Mouse (Mus musculus): ENCODE measurements around the gene Kyat1.
A peak's percentile ranks its signal among the peaks of the same experiment; 100 is the strongest.
"Not testable (repeated sequence)": the region's sequence is repeated elsewhere in the genome, so short reads cannot be mapped to it uniquely, and the experiment has no call there.

Gene Kyat1

DNA sequence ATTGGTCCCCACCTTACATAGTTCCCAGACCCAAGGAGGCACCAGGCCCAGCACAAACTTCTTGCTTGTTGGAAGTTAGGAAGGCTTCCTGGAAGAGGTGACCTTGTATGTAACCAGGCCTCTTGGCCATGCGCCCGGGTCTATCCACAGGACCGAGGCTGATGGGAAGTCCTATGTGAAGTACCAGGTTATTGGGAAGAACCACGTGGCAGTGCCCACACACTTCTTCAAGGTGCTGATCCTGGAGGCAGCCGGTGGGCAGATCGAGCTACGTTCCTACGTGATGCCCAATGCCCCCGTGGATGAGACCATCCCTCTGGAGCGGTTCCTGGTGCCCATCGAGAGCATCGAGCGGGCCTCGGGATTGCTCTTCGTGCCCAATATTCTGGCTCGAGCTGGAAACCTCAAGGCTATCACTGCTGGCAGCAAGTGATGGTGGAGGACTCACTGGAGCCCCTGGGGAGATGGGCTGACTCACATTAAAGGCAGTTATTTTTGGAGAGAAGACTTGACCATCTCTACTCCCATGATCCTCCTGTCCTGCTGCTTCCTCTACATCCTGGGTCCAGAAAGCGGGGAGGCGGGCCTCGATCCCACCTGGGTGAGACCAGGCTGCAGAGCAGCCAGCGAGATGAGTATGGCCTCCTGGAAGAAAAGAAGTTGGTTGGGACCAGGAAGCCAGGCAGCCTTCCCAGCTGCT lies 32.0 kb downstream of the Kyat1 start:
- DNase-seq (ENCODE audit: low read depth, low spot score): no peak

GRCm38 (mm10) chr2:30171997-30172382 lies 33.7 kb downstream of the Kyat1 start:
- no peak for DNase-seq (ENCODE audit: low read depth, low spot score)

DNA sequence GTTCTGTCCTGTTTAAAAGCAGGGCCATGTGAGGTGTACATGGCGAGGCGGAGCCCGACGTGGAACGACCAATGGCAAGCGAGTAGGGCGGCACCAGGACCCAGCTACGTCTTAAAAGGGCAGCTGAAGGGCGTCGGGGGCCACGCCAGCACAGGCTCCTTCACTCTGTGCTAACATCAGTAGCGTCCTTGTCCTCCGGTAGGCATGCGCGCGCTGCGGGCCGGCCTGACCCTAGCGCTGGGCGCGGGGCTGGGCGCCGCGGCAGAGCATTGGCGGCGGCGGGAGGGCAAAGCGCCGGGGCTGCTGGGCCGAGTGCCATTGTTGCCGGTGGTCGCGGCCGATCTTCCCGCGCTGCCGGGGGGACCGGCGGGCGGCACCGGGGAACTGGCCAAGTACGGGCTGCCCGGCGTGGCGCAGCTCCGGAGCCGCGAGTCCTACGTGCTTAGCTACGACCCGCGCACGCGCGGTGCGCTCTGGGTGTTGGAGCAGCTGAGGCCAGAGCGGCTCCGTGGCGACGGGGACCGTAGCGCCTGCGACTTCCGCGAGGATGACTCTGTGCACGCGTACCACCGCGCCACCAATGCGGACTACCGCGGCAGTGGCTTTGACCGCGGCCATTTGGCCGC lies 34.2 kb downstream of the Kyat1 start, which contains the start of gene Endog:
Gene Endog (plus strand): TSS at position 123 of the 626 bp plus-strand sequence.
- peak; percentile 95 for DNase-seq (ENCODE audit: low read depth, low spot score)

DNA sequence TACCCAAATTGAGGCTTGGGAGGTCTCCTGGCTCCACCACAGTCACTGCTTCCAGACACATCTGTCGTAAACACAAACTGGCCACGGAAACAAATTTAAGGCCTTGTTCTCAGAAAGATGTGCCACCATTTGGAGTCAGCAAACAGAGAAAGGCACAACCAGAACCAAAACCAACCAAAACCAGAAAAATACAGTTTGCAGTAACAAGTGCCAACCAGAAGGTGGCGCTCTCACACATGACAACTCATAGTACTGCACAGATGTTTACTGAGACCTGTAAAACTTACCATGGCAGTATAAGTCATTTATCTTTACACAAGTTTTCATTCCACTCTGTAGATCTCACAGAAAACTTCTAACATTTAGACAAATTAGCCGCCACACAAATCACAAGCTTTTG lies 39.0 kb downstream of the Kyat1 start:
- DNase-seq (ENCODE audit: low read depth, low spot score): no peak

DNA sequence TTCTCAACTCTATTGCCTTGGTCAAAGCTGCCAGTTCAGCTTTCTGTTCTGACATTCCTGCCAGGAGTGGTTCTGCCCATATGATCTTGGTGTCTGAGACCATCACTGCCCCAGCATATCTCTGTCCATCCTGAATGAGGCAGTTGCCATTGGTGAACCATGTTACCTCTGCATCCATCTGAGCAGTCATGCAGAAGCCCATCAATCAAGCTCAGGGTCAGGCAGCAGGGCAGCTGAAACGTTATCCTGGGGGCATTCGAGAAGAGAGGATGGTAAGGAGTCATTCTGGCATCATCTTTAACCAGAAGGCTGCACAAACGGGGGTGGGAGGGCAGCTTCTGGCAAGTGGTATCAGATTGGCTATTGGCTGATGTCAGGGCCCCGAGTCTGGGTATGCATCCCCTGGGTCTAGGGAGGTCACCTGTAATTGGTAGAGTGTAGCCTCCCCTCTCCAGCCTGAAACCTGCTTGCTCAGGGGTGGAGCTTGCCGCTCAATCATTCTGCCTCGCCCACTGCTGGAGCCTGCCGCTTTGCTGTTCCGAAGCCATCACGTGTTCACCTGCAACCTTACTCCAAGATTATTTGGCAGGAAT lies 41.2 kb downstream of the Kyat1 start:
- no peak for DNase-seq (ENCODE audit: low read depth, low spot score)

- DNase-seq (ENCODE audit: low read depth, low spot score): no peak
These were observed 43.8 kb downstream of the Kyat1 start for GRCm38 (mm10) chr2:30161809-30162208.

DNA sequence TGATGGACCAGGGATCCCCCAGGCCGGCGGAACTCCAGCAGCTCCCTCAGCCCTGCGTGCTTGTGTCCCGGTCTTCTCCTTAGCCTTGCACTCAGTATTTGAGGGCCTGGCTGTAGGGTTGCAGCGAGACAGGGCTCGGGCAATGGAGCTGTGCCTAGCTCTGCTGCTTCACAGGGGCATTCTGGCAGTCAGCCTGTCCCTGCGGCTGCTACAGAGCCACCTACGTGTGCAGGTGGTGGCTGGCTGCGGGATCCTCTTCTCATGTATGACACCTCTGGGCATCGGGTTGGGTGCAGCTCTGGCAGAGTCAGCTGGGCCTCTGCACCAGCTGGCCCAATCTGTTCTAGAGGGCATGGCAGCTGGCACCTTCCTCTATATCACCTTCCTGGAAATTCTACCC lies 45.8 kb downstream of the Kyat1 start:
- DNase-seq (ENCODE audit: low read depth, low spot score): not testable (repeated sequence)

DNA sequence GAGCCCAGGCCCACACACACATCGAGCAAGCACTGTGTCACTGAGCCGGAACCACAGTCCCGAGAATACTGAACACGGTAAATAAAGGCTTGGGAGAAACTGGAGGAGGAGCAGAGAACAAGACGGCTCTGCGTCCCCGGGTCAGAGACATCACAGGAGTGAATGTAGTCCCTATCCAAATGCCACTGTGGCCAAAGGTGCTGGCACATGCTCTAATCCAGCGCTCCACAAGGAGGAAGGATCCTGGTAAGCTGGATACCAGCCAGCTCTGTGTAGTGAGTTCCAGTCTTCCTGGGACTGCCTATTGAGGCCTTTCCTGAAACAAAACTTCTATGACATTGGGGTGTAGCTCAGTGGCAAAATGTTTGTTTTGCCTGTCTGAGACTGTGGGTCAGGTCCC lies 53.0 kb downstream of the Kyat1 start:
- DNase-seq (ENCODE audit: low read depth, low spot score): no peak

GRCm38 (mm10) chr2:30151840-30152239 lies 53.8 kb downstream of the Kyat1 start:
- no peak for DNase-seq (ENCODE audit: low read depth, low spot score)

GRCm38 (mm10) chr2:30147466-30147865 lies 58.2 kb downstream of the Kyat1 start:
- DNase-seq (ENCODE audit: low read depth, low spot score): no peak

DNA sequence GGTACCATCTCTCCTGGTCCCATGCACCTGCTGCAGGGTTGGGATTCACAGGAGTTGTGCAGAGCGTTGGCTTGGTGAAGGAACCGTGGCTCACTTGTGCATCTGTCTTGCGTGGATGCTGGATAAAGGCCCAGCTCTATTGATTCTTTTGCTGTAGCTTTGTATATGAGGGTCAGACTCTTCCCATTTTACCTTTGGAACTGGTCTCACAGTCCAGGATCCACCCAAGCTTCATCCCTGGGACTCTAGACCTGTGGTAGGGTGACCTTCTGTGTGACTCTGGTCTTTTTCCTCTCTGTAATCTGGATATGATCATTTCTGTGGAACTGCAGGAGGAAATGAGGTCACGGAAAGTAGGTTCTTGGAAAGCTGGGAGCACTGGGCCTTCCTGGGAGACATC lies 61.2 kb downstream of the Kyat1 start:
- DNase-seq (ENCODE audit: low read depth, low spot score): no peak

DNA sequence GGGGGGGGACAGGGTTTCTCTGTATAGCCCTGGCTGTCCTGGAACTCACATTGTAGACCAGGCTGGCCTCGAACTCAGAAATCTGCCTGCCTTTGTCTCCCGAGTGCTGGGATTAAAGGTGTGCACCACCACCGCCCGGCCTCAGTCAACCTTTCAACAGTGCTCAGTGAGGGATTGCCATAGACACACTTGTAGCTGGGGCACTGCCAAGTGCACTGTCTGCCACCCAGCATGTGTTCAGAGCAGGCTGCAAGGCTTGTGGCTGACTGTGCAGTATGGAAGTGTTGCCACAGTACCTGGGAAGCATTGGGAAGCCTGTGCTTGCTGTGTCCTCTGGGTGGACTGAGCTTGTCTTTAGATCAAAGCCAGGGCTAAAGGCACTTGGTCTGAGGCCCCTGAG lies 65.6 kb downstream of the Kyat1 start:
- DNase-seq (ENCODE audit: low read depth, low spot score): not testable (repeated sequence)

GRCm38 (mm10) chr2:30136458-30136857 lies 69.2 kb downstream of the Kyat1 start:
- no peak for DNase-seq (ENCODE audit: low read depth, low spot score)
